Mouse (Mus musculus): ENCODE results near the gene Btbd11. TPM values are rescaled to one million over a fixed set of nuclear protein-coding genes. Genes with fewer than 3 reads are reported as not detected.

Gene Btbd11
- polyA plus RNA-seq, 1 experiment, result 1.9 TPM

- no peak overlapping the region for H3K27ac ChIP-seq (replicated peaks; ENCODE audit: low read depth, low read length)
- no peak overlapping the region for H3K4me3 ChIP-seq (ENCODE audit: insufficient read depth, low read depth, low read length)
- no peaks in the 10 kb centered on the region for H3K4me1 ChIP-seq (ENCODE audit: control insufficient read depth, insufficient read depth, insufficient read length, low read length)
These were observed 66.7 kb downstream of the Btbd11 start for GRCm38 (mm10) chr10:85453221-85453775.

- no peaks in the 10 kb centered on the region; the same call in 1 of the 2 replicates for H3K4me1 ChIP-seq (ENCODE audit: control insufficient read depth, insufficient read depth, insufficient read length, low read length)
- no peak overlapping the region for H3K4me3 ChIP-seq (ENCODE audit: insufficient read depth, low read depth, low read length)
- no peak overlapping the region for H3K27ac ChIP-seq (replicated peaks; ENCODE audit: low read depth, low read length)
These were observed 69.4 kb downstream of the Btbd11 start for GRCm38 (mm10) chr10:85455985-85456384.

GRCm38 (mm10) chr10:85458744-85459344, 72.2 kb downstream of the Btbd11 start:
- Histone ChIP-seq H3K27ac (replicated peaks; ENCODE audit: low read depth, low read length) (no peak overlapping the region), H3K4me3 (ENCODE audit: insufficient read depth, low read depth, low read length) (no peak overlapping the region), H3K4me1 (ENCODE audit: control insufficient read depth, insufficient read depth, insufficient read length, low read length) (no peaks in the 10 kb centered on the region; the same call in 1 of the 2 replicates)

GRCm38 (mm10) chr10:85460736-85461135, 74.1 kb downstream of the Btbd11 start:
- Histone ChIP-seq H3K4me1 (ENCODE audit: control insufficient read depth, insufficient read depth, insufficient read length, low read length) (no peaks in the 10 kb centered on the region; the same call in 1 of the 2 replicates), H3K4me3 (ENCODE audit: insufficient read depth, low read depth, low read length) (no peak overlapping the region), H3K27ac (replicated peaks; ENCODE audit: low read depth, low read length) (no peak overlapping the region)

GRCm38 (mm10) chr10:85464152-85464551, 77.5 kb downstream of the Btbd11 start:
- Histone ChIP-seq H3K4me3 (ENCODE audit: insufficient read depth, low read depth, low read length) (no peak overlapping the region), H3K4me1 (ENCODE audit: control insufficient read depth, insufficient read depth, insufficient read length, low read length) (no peaks in the 10 kb centered on the region), H3K27ac (replicated peaks; ENCODE audit: low read depth, low read length) (no peak overlapping the region)

GRCm38 (mm10) chr10:85465516-85466408, 79.1 kb downstream of the Btbd11 start:
- Histone ChIP-seq H3K27ac (replicated peaks; ENCODE audit: low read depth, low read length) (no peak overlapping the region), H3K4me3 (ENCODE audit: insufficient read depth, low read depth, low read length) (no peak overlapping the region), H3K4me1 (ENCODE audit: control insufficient read depth, insufficient read depth, insufficient read length, low read length) (no peaks in the 10 kb centered on the region)

GRCm38 (mm10) chr10:85466409-85466761, 79.8 kb downstream of the Btbd11 start:
- H3K27ac ChIP-seq (replicated peaks; ENCODE audit: low read depth, low read length), result no peak overlapping the region
- H3K4me3 ChIP-seq (ENCODE audit: insufficient read depth, low read depth, low read length), result no peak overlapping the region
- H3K4me1 ChIP-seq (ENCODE audit: control insufficient read depth, insufficient read depth, insufficient read length, low read length), result no peaks in the 10 kb centered on the region

GRCm38 (mm10) chr10:85467393-85467792, 80.8 kb downstream of the Btbd11 start:
- Histone ChIP-seq H3K27ac (replicated peaks; ENCODE audit: low read depth, low read length) (no peak overlapping the region), H3K4me1 (ENCODE audit: control insufficient read depth, insufficient read depth, insufficient read length, low read length) (no peaks in the 10 kb centered on the region)

GRCm38 (mm10) chr10:85468527-85468926, 81.9 kb downstream of the Btbd11 start:
- Histone ChIP-seq H3K4me1 (ENCODE audit: control insufficient read depth, insufficient read depth, insufficient read length, low read length) (no peaks in the 10 kb centered on the region), H3K27ac (replicated peaks; ENCODE audit: low read depth, low read length) (no peak overlapping the region), H3K4me3 (ENCODE audit: insufficient read depth, low read depth, low read length) (no peak overlapping the region)

More at GRCm38 (mm10) chr10:85467393-85467792, 80.8 kb downstream of the Btbd11 start:
- no peak overlapping the region for H3K4me3 ChIP-seq (ENCODE audit: insufficient read depth, low read depth, low read length)

- Histone ChIP-seq H3K4me1 (ENCODE audit: control insufficient read depth, insufficient read depth, insufficient read length, low read length) (no peaks in the 10 kb centered on the region), H3K4me3 (ENCODE audit: insufficient read depth, low read depth, low read length) (no peak overlapping the region), H3K27ac (replicated peaks; ENCODE audit: low read depth, low read length) (no peak overlapping the region)
These were observed 82.7 kb downstream of the Btbd11 start for GRCm38 (mm10) chr10:85469341-85469740.

- H3K4me3 ChIP-seq (ENCODE audit: insufficient read depth, low read depth, low read length), result no peak overlapping the region
- no peak overlapping the region for H3K27ac ChIP-seq (replicated peaks; ENCODE audit: low read depth, low read length)
These were observed 86.7 kb downstream of the Btbd11 start for GRCm38 (mm10) chr10:85473265-85473664.

GRCm38 (mm10) chr10:85473871-85474270, 87.3 kb downstream of the Btbd11 start:
- no peak overlapping the region for H3K4me3 ChIP-seq (ENCODE audit: insufficient read depth, low read depth, low read length)
- no peak overlapping the region for H3K27ac ChIP-seq (replicated peaks; ENCODE audit: low read depth, low read length)
- no peaks in the 10 kb centered on the region for H3K4me1 ChIP-seq (ENCODE audit: control insufficient read depth, insufficient read depth, insufficient read length, low read length)

More at GRCm38 (mm10) chr10:85473265-85473664, 86.7 kb downstream of the Btbd11 start:
- H3K4me1 ChIP-seq (ENCODE audit: control insufficient read depth, insufficient read depth, insufficient read length, low read length), result no peaks in the 10 kb centered on the region

- Histone ChIP-seq H3K4me3 (ENCODE audit: insufficient read depth, low read depth, low read length) (no peak overlapping the region), H3K27ac (replicated peaks; ENCODE audit: low read depth, low read length) (no peak overlapping the region), H3K4me1 (ENCODE audit: control insufficient read depth, insufficient read depth, insufficient read length, low read length) (no peaks in the 10 kb centered on the region)
These were observed 89.2 kb downstream of the Btbd11 start for GRCm38 (mm10) chr10:85475642-85476345.

- no peak overlapping the region for H3K27ac ChIP-seq (replicated peaks; ENCODE audit: low read depth, low read length)
- no peak overlapping the region for H3K4me3 ChIP-seq (ENCODE audit: insufficient read depth, low read depth, low read length)
- H3K4me1 ChIP-seq (ENCODE audit: control insufficient read depth, insufficient read depth, insufficient read length, low read length), result no peaks in the 10 kb centered on the region
These were observed 93.5 kb downstream of the Btbd11 start for GRCm38 (mm10) chr10:85479959-85480625.

Measured in brown adipose tissue, adult 24 weeks (tissue).